Mouse (Mus musculus) lung, postnatal 4 days (tissue): ENCODE measurements at regions not wholly inside any gene's neighbourhood (a gene's known extent, or its start where the extent isn't known, plus 50 kb on each side); places are given as distances from the start of the nearest gene placed in this dataset.
"Not testable (repeated sequence)": the region's sequence is repeated elsewhere in the genome, so short reads cannot be mapped to it uniquely, and the experiment has no call there.

ENCODE experiments used
- DNase-seq, 2 experiments: peaks; one replicate each; pipeline ENCODE4 v3.0.0; 2021

DNA sequence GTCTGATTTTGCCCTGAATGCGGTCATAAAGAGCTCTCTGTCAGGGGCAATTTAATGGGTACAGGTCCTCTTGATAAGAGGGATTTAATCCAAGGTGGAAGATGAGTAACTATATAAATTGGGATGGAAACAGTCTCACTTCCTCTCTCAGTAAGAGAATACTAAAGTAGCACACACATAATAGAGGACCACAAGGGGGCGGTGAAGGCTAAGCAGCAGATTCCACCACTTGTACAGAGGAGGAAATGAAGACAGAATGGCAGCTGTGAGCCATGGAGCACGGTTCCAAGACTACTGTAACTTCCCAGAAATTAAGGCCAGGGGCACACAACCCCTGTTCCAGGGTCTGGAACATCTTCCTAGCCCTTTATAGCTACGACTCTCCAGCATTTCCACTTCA lies 262.6 kb upstream of the Ywhaq start:
- not testable (repeated sequence) for DNase-seq

DNA sequence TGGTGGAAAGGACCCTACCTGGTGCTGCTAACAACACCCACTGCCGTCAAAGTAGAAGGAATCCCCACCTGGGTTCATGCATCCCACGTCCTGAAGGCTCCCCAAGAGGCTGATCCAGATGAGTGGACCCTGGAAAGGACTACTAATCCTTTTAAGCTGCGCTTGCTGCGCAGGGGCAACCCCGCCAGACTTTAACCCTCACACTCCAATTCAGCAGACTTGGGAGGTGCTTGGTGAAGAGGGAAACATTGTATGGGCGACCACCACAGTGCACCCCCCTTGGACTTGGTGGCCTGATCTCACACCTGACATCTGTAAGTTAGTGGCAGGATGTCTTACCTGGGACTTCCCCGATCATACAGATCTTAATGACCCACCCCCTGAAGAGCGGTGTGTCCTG lies 231.9 kb upstream of the Ywhaq start:
- peak in 1 of 2 experiments; percentile 11 for DNase-seq

DNA sequence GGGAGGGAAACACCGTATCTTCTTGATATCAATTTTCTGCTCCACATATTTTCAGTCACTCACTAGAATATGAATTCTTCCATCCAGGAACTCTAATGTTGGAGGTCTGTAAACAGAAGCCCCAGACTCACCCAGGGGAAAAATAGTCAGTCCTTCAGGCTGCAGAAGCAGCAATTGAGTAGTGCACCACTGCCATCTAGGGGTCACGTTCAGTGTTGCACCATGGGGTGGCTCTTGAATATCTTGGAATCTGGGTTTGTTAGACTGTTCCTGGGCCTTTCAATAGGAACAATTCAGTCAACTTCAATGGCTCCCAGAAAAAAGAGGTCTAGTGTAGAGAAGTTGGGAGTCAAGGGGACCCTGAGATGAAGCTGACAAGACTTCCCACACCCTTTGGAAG lies 196.3 kb upstream of the Ywhaq start:
- DNase-seq = peak; percentile 35 to 63

- no peak for DNase-seq
Measured at GRCm38 (mm10) chr12:21568415-21569040, 151.1 kb upstream of the Ywhaq start.

DNA sequence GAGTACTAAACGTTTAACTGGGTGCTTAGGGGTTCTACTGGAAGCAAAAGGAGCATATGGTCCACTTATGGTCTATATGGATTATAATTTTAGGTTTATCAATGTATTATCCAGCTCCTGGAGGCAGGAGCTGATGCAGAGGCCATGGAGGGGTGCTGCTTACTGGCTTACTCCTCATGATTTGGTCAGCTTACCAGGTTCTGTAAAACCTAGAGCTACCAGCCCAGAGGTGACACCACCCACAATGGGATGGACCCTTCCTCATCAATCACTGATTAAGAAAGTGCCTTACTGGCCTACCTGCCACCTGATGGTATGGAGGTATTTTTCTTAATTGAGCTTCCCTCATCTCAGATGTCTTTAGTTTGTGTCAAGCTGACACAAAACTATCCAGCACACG lies 126.5 kb upstream of the Ywhaq start:
- DNase-seq = not testable (repeated sequence)

- DNase-seq = peak; percentile 75 to 77
Measured at GRCm38 (mm10) chr12:21543153-21543894, 125.9 kb upstream of the Ywhaq start.

DNA sequence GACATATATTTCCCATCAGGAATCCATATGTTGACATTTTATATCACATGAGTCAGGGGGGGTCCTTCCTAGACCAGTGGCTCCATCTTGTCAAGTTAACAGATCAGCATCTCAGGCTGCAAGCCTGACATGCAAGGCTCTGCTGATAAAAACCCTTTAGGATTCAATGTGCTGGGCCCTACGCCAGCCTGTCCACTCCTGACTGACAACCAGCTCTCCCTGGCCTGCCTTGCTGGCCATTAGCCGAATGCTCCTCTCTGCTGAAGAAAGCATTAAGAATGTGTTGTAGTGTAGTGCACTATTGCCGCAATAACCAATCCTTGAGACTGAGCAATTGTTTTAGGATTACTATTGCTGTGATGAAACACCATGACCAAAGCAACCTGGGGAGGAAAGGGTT lies 114.3 kb upstream of the Ywhaq start:
- DNase-seq = no peak

DNA sequence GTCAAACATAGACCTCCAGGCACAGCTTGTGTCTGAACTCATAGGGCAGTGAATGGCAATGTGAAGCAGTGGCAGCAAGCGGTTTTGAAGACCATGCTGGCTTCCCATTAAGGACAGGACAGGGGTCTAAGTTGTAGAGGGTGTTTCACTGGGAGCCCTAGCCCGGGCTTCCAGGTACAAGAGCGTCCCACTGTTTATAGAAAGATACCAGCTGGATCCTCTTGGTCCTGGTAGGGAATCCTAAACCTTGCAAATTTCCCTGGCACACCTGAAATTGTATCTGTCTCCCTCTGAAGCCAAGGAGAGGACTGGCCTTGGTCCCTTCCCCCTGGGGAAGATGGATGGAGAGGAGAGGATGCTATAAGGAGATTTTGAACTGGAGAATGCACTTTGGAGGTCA lies 111.9 kb upstream of the Ywhaq start:
- DNase-seq = not testable (repeated sequence)

- not testable (repeated sequence) for DNase-seq
Measured at GRCm38 (mm10) chr12:21527336-21527735, 109.9 kb upstream of the Ywhaq start.

DNA sequence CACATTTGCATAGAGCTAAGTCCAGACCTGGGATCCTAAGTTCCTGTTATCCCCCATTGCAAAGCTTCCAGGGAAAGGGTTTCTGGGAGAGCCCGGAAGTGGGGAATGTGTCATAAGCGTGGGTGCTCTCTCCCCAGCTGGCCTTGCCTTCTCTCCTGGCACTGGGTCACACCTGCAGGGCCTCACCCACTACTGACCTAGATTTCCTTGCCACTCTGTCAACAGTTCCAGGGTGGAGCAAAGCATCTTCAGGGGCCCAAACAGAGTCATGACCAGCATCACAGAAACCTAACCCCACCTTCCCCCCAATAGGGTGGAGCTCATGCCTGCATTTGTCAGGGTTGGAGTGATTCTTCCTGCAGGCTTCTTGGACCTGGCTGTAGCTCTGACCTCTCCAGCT lies 109.5 kb upstream of the Ywhaq start:
- DNase-seq = not testable (repeated sequence)

DNA sequence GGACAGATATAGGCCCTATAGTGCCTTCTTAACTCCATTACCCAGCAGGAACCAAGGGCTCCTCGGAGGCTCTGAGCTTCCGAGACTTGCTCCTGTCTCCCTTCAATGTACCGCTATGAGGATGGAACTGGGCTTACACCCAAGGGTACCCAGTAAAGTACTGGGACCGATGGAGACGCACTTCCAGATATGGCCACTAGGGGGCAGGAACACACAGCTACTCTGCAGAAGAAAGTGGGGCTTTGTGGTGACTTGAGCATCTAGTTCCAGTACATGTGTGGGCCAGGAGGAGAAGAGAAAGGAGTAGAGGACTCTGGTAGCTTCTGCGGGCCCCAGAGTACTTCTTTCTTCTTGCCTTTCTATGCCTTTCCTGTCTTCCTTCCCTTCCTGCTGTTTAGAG lies 108.1 kb upstream of the Ywhaq start:
- not testable (repeated sequence) for DNase-seq

GRCm38 (mm10) chr12:21522621-21523020 lies 105.2 kb upstream of the Ywhaq start:
- DNase-seq = no peak

DNA sequence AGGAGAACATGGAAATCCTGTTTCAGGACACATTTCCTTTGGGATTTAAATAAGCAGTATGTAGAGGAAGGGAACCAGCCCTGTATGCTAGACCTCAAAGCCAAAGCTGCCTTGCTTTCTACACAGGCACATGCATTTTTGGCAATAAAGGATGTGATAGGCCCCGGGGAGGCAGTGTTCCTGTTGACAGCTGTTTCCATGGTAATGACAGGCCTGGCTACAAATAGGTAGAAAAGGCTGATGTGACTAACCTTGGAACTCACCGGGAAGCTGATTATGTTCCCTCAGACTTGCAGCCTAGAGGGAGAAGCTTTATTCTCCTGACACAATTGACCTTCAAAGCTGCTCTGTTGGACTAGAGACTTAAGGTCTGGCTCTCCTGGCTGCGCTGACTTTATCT lies 101.6 kb upstream of the Ywhaq start:
- no peak for DNase-seq

- no peak for DNase-seq
Measured at GRCm38 (mm10) chr12:21512736-21513135, 95.3 kb upstream of the Ywhaq start.

GRCm38 (mm10) chr12:21511043-21511665 lies 93.7 kb upstream of the Ywhaq start:
- DNase-seq = no peak

- no peak for DNase-seq
Measured at GRCm38 (mm10) chr12:21507080-21507479, 89.6 kb upstream of the Ywhaq start.

DNA sequence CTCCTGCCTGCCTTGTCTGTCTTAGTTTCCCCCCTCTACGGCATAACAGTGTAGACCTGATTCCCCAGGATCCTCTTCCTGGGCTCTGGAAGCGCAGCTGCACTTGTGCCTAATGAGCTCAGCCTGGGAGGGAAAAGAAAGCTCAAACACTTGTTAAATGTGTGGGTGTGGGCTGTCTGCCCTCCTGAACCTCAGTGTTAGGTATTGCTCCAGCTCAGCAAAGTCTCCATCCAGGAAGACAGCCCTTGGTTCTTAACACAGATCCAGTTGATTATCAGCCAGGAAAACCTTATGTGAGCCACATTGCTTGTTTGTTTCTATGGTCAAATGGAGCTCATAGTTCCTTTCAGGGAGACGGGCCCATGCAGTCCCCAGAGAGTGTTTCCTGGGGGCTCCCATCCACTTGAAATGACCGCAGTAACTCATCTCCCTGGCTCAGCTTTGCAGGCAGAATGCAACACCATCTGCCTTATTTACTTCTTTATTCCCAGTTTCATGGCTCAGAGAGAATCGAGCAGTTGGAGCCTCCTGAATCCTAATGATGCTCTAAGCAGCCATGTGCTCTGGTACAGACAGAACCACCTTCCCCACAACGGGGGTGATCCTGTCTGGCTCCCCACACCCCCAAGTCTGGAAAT lies 88.4 kb upstream of the Ywhaq start:
- no peak for DNase-seq

DNA sequence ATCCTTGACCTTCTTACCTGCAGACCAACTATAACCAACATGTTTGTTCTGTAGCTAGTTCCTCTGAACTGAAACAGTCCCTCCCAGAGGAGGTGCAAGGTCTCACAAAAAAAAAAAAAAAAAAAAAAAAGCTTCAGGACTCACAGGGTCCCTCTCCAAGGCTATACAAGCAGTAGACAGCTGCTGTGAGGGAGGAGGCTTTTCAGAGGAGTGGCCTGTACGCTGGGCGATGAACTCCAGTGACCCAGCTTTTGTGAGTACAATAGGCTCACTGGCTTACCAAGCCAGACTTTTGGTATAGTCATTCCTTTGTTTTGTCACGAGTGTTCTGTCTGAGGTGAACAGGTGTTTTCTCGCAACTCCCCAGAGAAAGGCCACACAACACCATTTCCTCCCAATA lies 85.8 kb upstream of the Ywhaq start:
- no peak for DNase-seq

GRCm38 (mm10) chr12:21496974-21497373 lies 79.5 kb upstream of the Ywhaq start:
- DNase-seq = no peak

GRCm38 (mm10) chr12:21495511-21495910 lies 78.1 kb upstream of the Ywhaq start:
- DNase-seq = no peak

- no peak for DNase-seq
Measured at GRCm38 (mm10) chr12:21493471-21493870, 76.0 kb upstream of the Ywhaq start.

GRCm38 (mm10) chr12:21492549-21493291 lies 75.3 kb upstream of the Ywhaq start:
- no peak for DNase-seq

DNA sequence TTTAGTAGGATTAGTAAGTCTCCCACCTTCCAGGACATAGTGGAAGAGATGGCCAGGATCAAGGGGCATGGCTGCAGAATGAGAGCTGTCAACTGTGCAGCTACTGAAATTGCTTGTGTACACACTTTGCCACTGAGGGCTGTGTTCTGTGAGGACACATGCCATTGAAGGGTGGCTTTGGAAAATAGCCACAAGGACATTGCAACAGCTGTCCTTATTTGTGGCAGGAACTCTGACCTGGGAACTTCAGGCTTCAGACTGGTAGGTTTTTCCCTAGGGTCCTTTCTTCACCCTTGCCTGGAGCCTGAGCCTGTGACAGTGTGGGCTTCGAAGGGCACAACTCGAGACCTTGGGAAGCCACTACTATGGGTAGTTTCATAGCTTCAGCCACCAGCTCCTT lies 64.2 kb upstream of the Ywhaq start:
- DNase-seq = no peak
